Mouse (Mus musculus) embryonic facial prominence, embryonic 14.5 days (tissue): Measurements from ENCODE around the gene Retreg1. TPM values are rescaled to one million over a fixed set of nuclear protein-coding genes. Genes with fewer than 3 reads are reported as not detected.

Experiments used
- ATAC-seq: fragments of 200-750 bp; cut with Nextera tagmentation; 2 replicates; pipeline ENCODE4 v1.8.0; 2017; ENCODE audit warnings: low read depth, moderate number of reproducible peaks, moderate TSS enrichment
- DNase-seq: peaks from one replicate; pipeline ENCODE4 v3.0.0-alpha.2; 2015; ENCODE audit warnings: low spot score
- H3K27ac ChIP-seq: fragments of 300-500 bp; sonication (generic); replicated peaks from 2 replicates; pipeline ENCODE4 v1.5.1; 2014; ENCODE audit warnings: low read depth, mild to moderate bottlenecking, low read length, moderate library complexity
- H3K27me3 ChIP-seq: fragments of 300-500 bp; sonication (generic); replicated peaks from 2 replicates; pipeline ENCODE4 v1.6.1; 2014; ENCODE audit warnings: low read length; ENCODE audit not compliant: control insufficient read depth, insufficient read depth
- H3K36me3 ChIP-seq: fragments of 300-500 bp; sonication (generic); 2 replicates; pipeline ENCODE4 v1.6.1; 2014; ENCODE audit warnings: low read length, mixed read lengths; ENCODE audit not compliant: control insufficient read depth, insufficient read depth
- H3K4me1 ChIP-seq: fragments of 300-500 bp; sonication (generic); 2 replicates; pipeline ENCODE4 v1.6.1; 2014; ENCODE audit warnings: antibody characterized with exemption, low read length; ENCODE audit not compliant: control insufficient read depth, insufficient read depth
- H3K4me2 ChIP-seq: fragments of 300-500 bp; sonication (generic); 2 replicates; pipeline ENCODE4 v1.6.1; 2014; ENCODE audit warnings: low read depth, mild to moderate bottlenecking, low read length, moderate library complexity, mixed read lengths
- H3K4me3 ChIP-seq: fragments of 300-500 bp; sonication (generic); 2 replicates; pipeline ENCODE4 v1.5.1; 2014; ENCODE audit warnings: low read depth, mild to moderate bottlenecking, low read length
- H3K9ac ChIP-seq: fragments of 300-500 bp; sonication (generic); 2 replicates; pipeline ENCODE4 v1.6.1; 2014; ENCODE audit warnings: low read depth, mild to moderate bottlenecking, low read length, moderate library complexity, mixed read lengths
- H3K9me3 ChIP-seq: fragments of 300-500 bp; sonication (generic); 2 replicates; pipeline ENCODE4 v1.6.1; 2016; ENCODE audit warnings: low read length; ENCODE audit not compliant: control insufficient read depth
- WGBS: fragments of 180-500 bp; shearing (Covaris S2); extraction: QIAGEN DNeasy Blood & Tissue Kit; methylation state at CpG from one replicate; pipeline ENCODE4 v1.1.7; 2014; 5-methylcytosine and 5-hydroxymethylcytosine counted together
- polyA plus RNA-seq: library from polyadenylated mRNA; unstranded; fragments of >200 nt; fragmentation: Nextera tagmentation; extraction: Ambion mirVana; gene quantifications from 2 replicates; pipeline ENCODE4 v1.2.1, GENCODE M21; 2014

The Retreg1 gene
- polyA plus RNA-seq, 1 experiment from 2014 or later: 16.5 TPM

GRCm38 (mm10) chr15:25951037-25951436, 108.1 kb downstream of the Retreg1 start:
- Histone ChIP-seq H3K36me3 (no peaks in the 10 kb centered on the region), H3K9ac (no peak overlapping the region), H3K9me3 (no peaks in the 10 kb centered on the region), H3K4me3 (no peak overlapping the region), H3K4me2 (no peak overlapping the region), H3K27me3 (no peaks in the 10 kb centered on the region), H3K27ac (no peak overlapping the region), H3K4me1 (peaks cover 4% of the 10 kb centered on the region; the same call in 1 of the 2 replicates)
- no peak for DNase-seq
- ATAC-seq: no peak
- 81% methylated on average over 4 of the region's 4 CpGs for WGBS

DNA sequence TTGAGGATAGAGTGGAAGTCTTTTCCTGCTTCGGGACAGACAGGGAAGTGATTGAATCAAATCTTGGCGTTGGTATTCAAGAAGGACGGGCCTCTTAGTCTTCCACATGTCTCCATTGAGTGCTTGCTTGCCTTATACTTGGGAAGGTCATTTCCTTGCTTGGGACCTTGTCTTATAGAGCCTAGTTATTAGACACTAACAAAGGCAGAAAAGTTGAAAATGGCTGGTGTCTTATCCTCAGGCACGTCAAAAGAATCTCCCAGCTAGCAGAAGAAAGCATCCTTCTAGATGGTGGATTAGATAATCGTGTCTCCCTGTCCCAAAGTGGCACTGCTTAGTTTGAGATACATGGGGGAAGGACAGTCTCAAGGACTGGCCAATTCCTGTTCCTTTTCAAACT, 113.0 kb downstream of the Retreg1 start:
- Histone ChIP-seq H3K4me1 (no peaks in the 10 kb centered on the region), H3K27me3 (no peaks in the 10 kb centered on the region), H3K9me3 (no peaks in the 10 kb centered on the region), H3K4me3 (no peak overlapping the region), H3K4me2 (no peak overlapping the region), H3K27ac (no peak overlapping the region), H3K9ac (no peak overlapping the region), H3K36me3 (no peaks in the 10 kb centered on the region)
- ATAC-seq (no peak), DNase-seq (no peak)
- 76% methylated on average over 5 of the region's 5 CpGs for WGBS

- Histone ChIP-seq H3K4me2 (no peak overlapping the region), H3K36me3 (no peaks in the 10 kb centered on the region), H3K4me1 (no peaks in the 10 kb centered on the region), H3K27ac (no peak overlapping the region), H3K4me3 (no peak overlapping the region), H3K27me3 (no peaks in the 10 kb centered on the region), H3K9me3 (no peaks in the 10 kb centered on the region), H3K9ac (no peak overlapping the region)
- DNase-seq: peak; percentile 49
- WGBS: 48% methylated on average over 11 of the region's 11 CpGs
- ATAC-seq: peak; percentile 52; the same call in 1 of the 2 replicates
Measured at GRCm38 (mm10) chr15:25956422-25957117, 113.6 kb downstream of the Retreg1 start.

DNA sequence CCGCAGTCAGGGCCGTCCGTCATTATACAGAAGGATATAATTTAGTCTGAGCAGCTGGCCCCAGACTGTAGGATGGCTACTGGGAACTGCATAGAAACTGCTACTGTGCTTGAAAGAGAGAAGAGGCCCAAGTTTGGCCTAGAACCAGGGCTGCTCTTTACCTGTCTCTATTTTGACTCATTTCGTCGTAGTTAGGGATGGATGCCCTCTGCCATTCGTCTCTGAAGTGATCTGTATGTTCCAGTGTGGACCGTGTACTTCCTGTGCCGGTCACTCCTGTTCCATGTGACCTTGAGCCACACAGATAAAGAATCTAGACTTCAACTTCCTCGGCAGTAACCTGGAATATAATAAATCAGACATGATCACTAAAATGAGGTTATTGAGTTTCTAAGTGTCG, 114.7 kb downstream of the Retreg1 start:
- no peak for DNase-seq
- Histone ChIP-seq H3K27ac (no peak overlapping the region), H3K4me3 (no peak overlapping the region), H3K9me3 (no peaks in the 10 kb centered on the region), H3K9ac (no peak overlapping the region), H3K4me1 (no peaks in the 10 kb centered on the region), H3K36me3 (no peaks in the 10 kb centered on the region), H3K27me3 (no peaks in the 10 kb centered on the region), H3K4me2 (no peak overlapping the region)
- 78% methylated on average over 10 of the region's 10 CpGs for WGBS
- ATAC-seq: peak; percentile 38; the same call in 1 of the 2 replicates

DNA sequence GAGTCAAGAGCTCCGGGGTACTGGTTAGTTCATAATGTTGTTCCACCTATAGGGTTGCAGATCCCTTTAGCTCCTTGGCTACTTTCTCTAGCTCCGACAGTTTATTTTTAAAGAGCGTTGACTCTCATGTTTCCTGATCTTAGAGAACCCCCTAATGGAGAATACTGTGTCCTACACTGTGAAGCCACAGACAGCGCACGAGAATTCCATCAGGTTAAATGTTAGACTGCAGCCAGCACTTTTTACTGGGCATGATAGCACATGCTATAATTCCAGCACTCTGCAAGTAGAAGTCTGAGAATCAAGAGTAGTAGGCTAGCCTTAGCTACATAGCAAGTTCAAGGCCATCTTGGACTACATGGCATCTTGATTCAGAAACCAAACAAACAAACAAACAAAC, 116.4 kb downstream of the Retreg1 start:
- peak; percentile 90 for ATAC-seq
- 9% methylated on average over 4 of the region's 5 CpGs for WGBS
- H3K27me3 ChIP-seq: no peaks in the 10 kb centered on the region
- no peaks in the 10 kb centered on the region for H3K36me3 ChIP-seq
- no peak overlapping the region for H3K4me3 ChIP-seq
- peak; percentile 82 for DNase-seq
- no peak overlapping the region for H3K27ac ChIP-seq
- H3K9me3 ChIP-seq: no peaks in the 10 kb centered on the region
- no peak overlapping the region for H3K9ac ChIP-seq
- H3K4me1 ChIP-seq: no peaks in the 10 kb centered on the region
- H3K4me2 ChIP-seq: no peak overlapping the region

- no peaks in the 10 kb centered on the region for H3K4me1 ChIP-seq
- H3K4me2 ChIP-seq: no peak overlapping the region
- H3K9ac ChIP-seq: no peak overlapping the region
- H3K4me3 ChIP-seq: no peak overlapping the region
- 81% methylated on average over 5 of the region's 5 CpGs for WGBS
- no peaks in the 10 kb centered on the region for H3K27me3 ChIP-seq
- no peak overlapping the region for H3K27ac ChIP-seq
- no peak for DNase-seq
- no peaks in the 10 kb centered on the region for H3K36me3 ChIP-seq
- ATAC-seq: no peak
- no peaks in the 10 kb centered on the region for H3K9me3 ChIP-seq
Measured at GRCm38 (mm10) chr15:25960231-25960630, 117.3 kb downstream of the Retreg1 start.

DNA sequence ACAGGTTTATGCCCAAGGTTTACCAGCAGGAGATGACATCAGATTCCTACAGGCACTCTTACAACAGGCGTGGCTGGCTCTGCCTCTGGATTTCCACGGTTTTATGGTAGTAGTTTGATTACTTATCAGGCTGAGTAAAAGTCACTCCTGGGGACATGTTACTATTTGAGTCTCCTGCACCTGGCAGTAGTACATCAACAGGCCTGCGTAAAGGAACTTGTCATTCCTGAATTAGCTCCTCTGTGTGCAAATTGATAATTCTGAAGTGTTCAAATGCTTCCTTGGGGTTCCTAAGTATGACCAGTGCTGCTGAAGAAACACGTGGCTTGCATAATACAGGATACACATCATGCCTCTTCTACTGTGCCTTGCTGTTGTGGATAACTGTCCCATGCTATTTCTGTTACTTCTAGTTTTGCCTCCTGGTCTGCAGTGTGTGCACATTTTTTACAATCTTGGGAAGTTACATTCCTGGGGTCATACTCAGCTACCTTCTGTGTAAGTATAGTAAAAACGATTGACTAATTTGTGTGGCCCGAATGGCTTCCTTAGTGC, 123.3 kb downstream of the Retreg1 start:
- Histone ChIP-seq H3K36me3 (no peaks in the 10 kb centered on the region), H3K4me1 (no peaks in the 10 kb centered on the region), H3K27me3 (no peaks in the 10 kb centered on the region), H3K9me3 (no peaks in the 10 kb centered on the region), H3K27ac (no peak overlapping the region), H3K4me2 (no peak overlapping the region), H3K9ac (no peak overlapping the region), H3K4me3 (no peak overlapping the region)
- WGBS: 73% methylated on average over 6 of the region's 6 CpGs
- DNase-seq (no peak), ATAC-seq (no peak)

DNA sequence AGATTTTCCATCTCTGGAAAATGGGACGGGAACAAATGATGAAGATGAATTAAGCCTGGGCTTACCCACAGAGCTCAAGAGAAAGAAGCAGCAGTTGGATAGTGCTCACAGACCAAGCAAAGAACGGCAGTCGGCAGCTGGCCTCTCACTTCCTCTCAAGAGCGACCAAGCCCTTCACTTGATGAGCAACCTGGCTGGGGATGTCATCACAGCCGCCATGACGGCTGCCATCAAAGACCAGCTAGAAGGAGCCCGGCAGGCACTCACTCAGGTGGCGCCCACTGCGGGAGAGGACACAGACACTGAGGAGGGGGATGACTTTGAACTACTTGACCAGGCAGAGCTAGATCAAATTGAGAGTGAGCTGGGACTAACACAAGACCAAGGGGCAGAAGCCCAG, 128.6 kb downstream of the Retreg1 start:
- Histone ChIP-seq H3K4me3 (no peak overlapping the region), H3K36me3 (no peaks in the 10 kb centered on the region), H3K27ac (no peak overlapping the region), H3K9ac (no peak overlapping the region), H3K4me2 (no peak overlapping the region), H3K4me1 (no peaks in the 10 kb centered on the region), H3K9me3 (no peaks in the 10 kb centered on the region), H3K27me3 (no peaks in the 10 kb centered on the region)
- DNase-seq: no peak
- no peak for ATAC-seq
- 86% methylated on average over 9 of the region's 9 CpGs for WGBS

GRCm38 (mm10) chr15:25972758-25973157, 129.8 kb downstream of the Retreg1 start:
- Histone ChIP-seq H3K4me3 (no peak overlapping the region), H3K9ac (no peak overlapping the region), H3K4me1 (no peaks in the 10 kb centered on the region), H3K4me2 (no peak overlapping the region), H3K36me3 (no peaks in the 10 kb centered on the region), H3K9me3 (no peaks in the 10 kb centered on the region), H3K27me3 (no peaks in the 10 kb centered on the region), H3K27ac (no peak overlapping the region)
- DNase-seq (no peak), ATAC-seq (no peak)
- 81% methylated on average over 5 of the region's 5 CpGs for WGBS
